In genomic region chr5:44975456-44976195, GRCm38 (mm10) we compare ENCODE assay signal across 8 mouse cellular contexts.
DNase-seq lines count a peak whose midpoint lies in the region; ATAC-seq and TF ChIP-seq lines count a peak whose summit lies in the region.

No protein-coding gene starts in this region.

- 0 out of 2 replicates have a peak, but pooled peaks cover 3% of the 10 kb centered on the region for H3K4me1 ChIP-seq in embryonic fibroblast, embryonic 13.5 days (ENCODE audit: control insufficient read depth, insufficient read depth, low read length)
- H3K4me1 ChIP-seq in midbrain, embryonic 12.5 days = peaks cover 14% of the 10 kb centered on the region
- no peaks in the 10 kb centered on the region for H3K4me1 ChIP-seq in stomach, embryonic 15.5 days

- no peaks in the 10 kb centered on the region for H3K9me3 ChIP-seq in midbrain, embryonic 12.5 days
- no peaks in the 10 kb centered on the region for H3K9me3 ChIP-seq in stomach, embryonic 15.5 days

- peak overlapping the region; percentile 47 for H3K27ac ChIP-seq in embryonic fibroblast, embryonic 13.5 days (ENCODE audit: insufficient read depth, low read length)
- peak overlapping the region; percentile 84 for H3K27ac ChIP-seq in midbrain, embryonic 12.5 days (replicated peaks)
- H3K27ac ChIP-seq in stomach, embryonic 15.5 days = peak overlapping the region; percentile 40

- H3K4me2 ChIP-seq in midbrain, embryonic 12.5 days (replicated peaks) = no peak overlapping the region
- H3K4me2 ChIP-seq in stomach, embryonic 15.5 days = no peak overlapping the region

- no peak overlapping the region for H3K4me3 ChIP-seq in embryonic fibroblast, embryonic 13.5 days (ENCODE audit: insufficient read depth, low read length)
- no peak overlapping the region for H3K4me3 ChIP-seq in midbrain, embryonic 12.5 days
- H3K4me3 ChIP-seq in stomach, embryonic 15.5 days (replicated peaks) = no peak overlapping the region

- no peak for TF ChIP-seq POLR2A in embryonic fibroblast, embryonic 13.5 days (IDR thresholded peaks at IDR 0.05; ENCODE audit: low read depth, low read length)

- TF ChIP-seq CTCF in embryonic fibroblast, embryonic 13.5 days (IDR thresholded peaks at IDR 0.05; ENCODE audit: borderline replicate concordance, insufficient read depth, low read length) = no peak

- WGBS in midbrain, embryonic 12.5 days = 16% methylated on average over 9 of the region's 9 CpGs
- 33% methylated on average over 9 of the region's 9 CpGs for WGBS in stomach, embryonic 15.5 days

- intact Hi-C loops in heart, postnatal 14 days (cut with DNase I) = no loop called here

- DNase-seq in cerebellum, adult 9-11 months = peak; percentile 5
- DNase-seq in cerebellum, adult 8-10 months = no peak
- peak; percentile 2 to 18 for DNase-seq in heart, postnatal 14 days
- peak; percentile 22 to 39 for DNase-seq in layer of hippocampus, postnatal 10 days (ENCODE audit: low spot score in 2 of 2)
- DNase-seq in spleen, postnatal 36 days (ENCODE audit: low spot score in 2 of 2) = no peak

- H3K27me3 ChIP-seq in midbrain, embryonic 12.5 days = no peaks in the 10 kb centered on the region
- H3K27me3 ChIP-seq in stomach, embryonic 15.5 days (replicated peaks) = no peaks in the 10 kb centered on the region

- peak; percentile 92 for ATAC-seq in midbrain, embryonic 12.5 days (ENCODE audit: low FRiP score, low read depth)
- ATAC-seq in stomach, embryonic 15.5 days (ENCODE audit: insufficient read depth, low FRiP score, low read depth) = no peak

- no peak overlapping the region for H3K9ac ChIP-seq in midbrain, embryonic 12.5 days (replicated peaks)
- H3K9ac ChIP-seq in stomach, embryonic 15.5 days = no peak overlapping the region

- H3K36me3 ChIP-seq in midbrain, embryonic 12.5 days = no peaks in the 10 kb centered on the region
- H3K36me3 ChIP-seq in stomach, embryonic 15.5 days = no peaks in the 10 kb centered on the region

Comparison
In these comparisons a context has a peak if more than half of its experiments do, and no peak if none do; other contexts are left out.
1. DNase-seq: peak in cerebellum, adult 9-11 months (single experiment), heart, postnatal 14 days (2 of 2) and layer of hippocampus, postnatal 10 days (2 of 2); none in cerebellum, adult 8-10 months (single experiment) and spleen, postnatal 36 days (0 of 2).
2. Peak in every context shown above with its lines, with median percentiles within 50 percentile points of each other: H3K27ac ChIP-seq.